Mouse (Mus musculus) CH12.LX (cell line): Measurements from ENCODE around the gene Cbx4. TPM values are rescaled to one million over a fixed set of nuclear protein-coding genes. Genes with fewer than 3 reads are reported as not detected.

Source experiments
- DNase-seq: peaks from one replicate; pipeline ENCODE4 v3.0.0-alpha.2; 2013; ENCODE audit errors: extremely low read depth
- H3K27ac ChIP-seq: 2 replicates; pipeline ENCODE4 v1.5.1; 2012; ENCODE audit warnings: low read depth, mild to moderate bottlenecking, control low read depth, moderate library complexity; ENCODE audit not compliant: insufficient read depth
- H3K27me3 ChIP-seq: replicated peaks from 2 replicates; pipeline ENCODE3; 2012; ENCODE audit warnings: inconsistent platforms
- H3K36me3 ChIP-seq, 2 experiments: replicated peaks in 1 of 2; 2 replicates each; pipeline versions ENCODE3 to v1.6.1; 2012; ENCODE audit warnings: inconsistent platforms in 1 of 2, low read length in 1 of 2, mild to moderate bottlenecking in 1 of 2, mixed read lengths in 1 of 2, moderate library complexity in 1 of 2; ENCODE audit not compliant: control insufficient read depth in 1 of 2, insufficient read depth in 1 of 2
- H3K4me1 ChIP-seq, 2 experiments: 2 replicates each; pipeline ENCODE4 v1.6.1; 2012; ENCODE audit warnings: inconsistent platforms in 1 of 2, moderate library complexity in 1 of 2; ENCODE audit not compliant: insufficient read depth in 2 of 2, control insufficient read depth in 1 of 2
- H3K4me2 ChIP-seq: 2 replicates; pipeline ENCODE4 v1.6.1; 2012; ENCODE audit warnings: low read depth, mild to moderate bottlenecking, control low read depth; ENCODE audit not compliant: poor library complexity, insufficient read depth, severe bottlenecking
- H3K4me3 ChIP-seq, 3 experiments: fragments of 150-350 bp in 1 of 3; sonication (generic) in 1 of 3; replicated peaks in 1 of 3; 2 replicates each; pipeline versions ENCODE3 to v1.5.1; 2011 to 2012; ENCODE audit warnings: low read depth in 2 of 3, low read length in 2 of 3, mild to moderate bottlenecking in 2 of 3, moderate library complexity in 2 of 3, control low read depth in 1 of 3, improper control_type of control experiment in 1 of 3, inconsistent platforms in 1 of 3, mixed read lengths in 1 of 3; ENCODE audit not compliant: poor library complexity in 1 of 3
- H3K79me2 ChIP-seq: replicated peaks from 2 replicates; pipeline ENCODE4 v1.6.1; 2012; ENCODE audit warnings: mild to moderate bottlenecking, moderate library complexity; ENCODE audit not compliant: control insufficient read depth, poor library complexity, insufficient read depth, severe bottlenecking; ENCODE audit errors: extremely low read depth
- H3K9ac ChIP-seq: 2 replicates; pipeline ENCODE4 v1.6.1; 2012; ENCODE audit warnings: low read depth, mild to moderate bottlenecking, control low read depth, moderate library complexity; ENCODE audit not compliant: insufficient read depth
- H3K9me3 ChIP-seq: replicated peaks from 2 replicates; pipeline ENCODE3; 2012; ENCODE audit warnings: low read length, inconsistent platforms, mixed read lengths
- BHLHE40 ChIP-seq: IDR thresholded peaks from 2 replicates; pipeline ENCODE4 v1.6.1; 2011; ENCODE audit warnings: mild to moderate bottlenecking, low read depth, low read length, improper control_type of control experiment
- CHD1 ChIP-seq: IDR thresholded peaks from 2 replicates; pipeline ENCODE4 v1.6.1; 2012; ENCODE audit warnings: low read depth, low read length, improper control_type of control experiment, inconsistent platforms
- CHD2 ChIP-seq: IDR thresholded peaks from 2 replicates; pipeline ENCODE4 v1.6.1; 2011; ENCODE audit warnings: low read length, improper control_type of control experiment
- CTCF ChIP-seq, 2 experiments: IDR thresholded peaks in 1 of 2; conservative IDR thresholded peaks in 1 of 2; 2 replicates each; pipeline ENCODE4 v1.5.1; 2011 to 2012; ENCODE audit warnings: low read depth in 2 of 2, low read length in 2 of 2, improper control_type of control experiment in 1 of 2, inconsistent platforms in 1 of 2, mild to moderate bottlenecking in 1 of 2, moderate library complexity in 1 of 2
- E2F4 ChIP-seq: IDR thresholded peaks from 2 replicates; pipeline ENCODE4 v1.6.1; 2011; ENCODE audit warnings: low read depth, low read length, improper control_type of control experiment; ENCODE audit not compliant: insufficient replicate concordance
- ELF1 ChIP-seq: IDR thresholded peaks from 2 replicates; pipeline ENCODE4 v1.6.1; 2014; ENCODE audit warnings: low read depth, mild to moderate bottlenecking, inconsistent platforms, low read length, improper control_type of control experiment
- EP300 ChIP-seq: IDR thresholded peaks from 2 replicates; pipeline ENCODE4 v1.6.1; 2011; ENCODE audit warnings: low read length, improper control_type of control experiment
- ETS1 ChIP-seq: conservative IDR thresholded peaks from 2 replicates; pipeline ENCODE4 v1.6.1; 2012; ENCODE audit warnings: low read depth, mild to moderate bottlenecking, inconsistent platforms, low read length, improper control_type of control experiment, moderate library complexity
- GABPA ChIP-seq: IDR thresholded peaks from 2 replicates; pipeline ENCODE4 v1.6.1; 2012; ENCODE audit warnings: low read depth, low read length, improper control_type of control experiment, inconsistent platforms; ENCODE audit not compliant: insufficient replicate concordance
- HCFC1 ChIP-seq: IDR thresholded peaks from 2 replicates; pipeline ENCODE4 v1.6.1; 2012; ENCODE audit warnings: low read depth, mild to moderate bottlenecking, inconsistent platforms, low read length, improper control_type of control experiment
- IRF4 ChIP-seq: IDR thresholded peaks from 2 replicates; pipeline ENCODE4 v1.6.1; 2014; ENCODE audit warnings: low read depth, mild to moderate bottlenecking, inconsistent platforms, low read length, improper control_type of control experiment
- JUN ChIP-seq: IDR thresholded peaks from 2 replicates; pipeline ENCODE4 v1.6.1; 2011; ENCODE audit warnings: low read depth, mild to moderate bottlenecking, low read length, improper control_type of control experiment, moderate library complexity; ENCODE audit not compliant: insufficient read depth
- KAT2A ChIP-seq: IDR thresholded peaks from 2 replicates; pipeline ENCODE4 v1.6.1; 2012; ENCODE audit warnings: low read length, improper control_type of control experiment, inconsistent platforms; ENCODE audit not compliant: insufficient replicate concordance
- MAFK ChIP-seq: IDR thresholded peaks from 2 replicates; pipeline ENCODE4 v1.6.1; 2011; ENCODE audit warnings: low read length, improper control_type of control experiment; ENCODE audit not compliant: insufficient replicate concordance
- MAX ChIP-seq: IDR thresholded peaks from 2 replicates; pipeline ENCODE4 v1.6.1; 2011; ENCODE audit warnings: low read length, improper control_type of control experiment
- MAZ ChIP-seq: IDR thresholded peaks from 2 replicates; pipeline ENCODE4 v1.6.1; 2012; ENCODE audit warnings: low read depth, mild to moderate bottlenecking, inconsistent platforms, low read length, improper control_type of control experiment, moderate library complexity
- MEF2A ChIP-seq: IDR thresholded peaks from 2 replicates; pipeline ENCODE4 v1.6.1; 2014; ENCODE audit warnings: low read depth, mild to moderate bottlenecking, inconsistent platforms, low read length, improper control_type of control experiment, borderline replicate concordance
- MXI1 ChIP-seq: IDR thresholded peaks from 2 replicates; pipeline ENCODE4 v1.6.1; 2011; ENCODE audit warnings: mild to moderate bottlenecking, low read depth, low read length, improper control_type of control experiment
- NELFE ChIP-seq: IDR thresholded peaks from 2 replicates; pipeline ENCODE4 v1.6.1; 2011; ENCODE audit warnings: low read depth, low read length, improper control_type of control experiment
- NRF1 ChIP-seq: IDR thresholded peaks from 2 replicates; pipeline ENCODE4 v1.6.1; 2014; ENCODE audit warnings: low read depth, mild to moderate bottlenecking, inconsistent platforms, low read length, improper control_type of control experiment, moderate library complexity
- PAX5 ChIP-seq: IDR thresholded peaks from 2 replicates; pipeline ENCODE4 v1.6.1; 2012; ENCODE audit warnings: low read length, inconsistent platforms, mixed read lengths
- POLR2A ChIP-seq: IDR thresholded peaks from 2 replicates; pipeline ENCODE4 v1.6.1; 2011; ENCODE audit warnings: low read depth, mild to moderate bottlenecking, improper control_type of control experiment, low read length
- POLR2AphosphoS2 ChIP-seq: IDR thresholded peaks from 2 replicates; pipeline ENCODE4 v1.6.1; 2011; ENCODE audit warnings: low read depth, low read length, improper control_type of control experiment
- RAD21 ChIP-seq: IDR thresholded peaks from 2 replicates; pipeline ENCODE4 v1.6.1; 2011; ENCODE audit warnings: low read depth, mild to moderate bottlenecking, low read length, improper control_type of control experiment, moderate library complexity
- RCOR1 ChIP-seq: conservative IDR thresholded peaks from 2 replicates; pipeline ENCODE4 v1.6.1; 2012; ENCODE audit warnings: low read depth, mild to moderate bottlenecking, inconsistent platforms, low read length, improper control_type of control experiment
- SIN3A ChIP-seq: IDR thresholded peaks from 2 replicates; pipeline ENCODE4 v1.6.1; 2012; ENCODE audit warnings: low read length, improper control_type of control experiment, inconsistent platforms
- SMC3 ChIP-seq: IDR thresholded peaks from 2 replicates; pipeline ENCODE4 v1.6.1; 2011; ENCODE audit warnings: low read depth, low read length, improper control_type of control experiment
- TBP ChIP-seq: conservative IDR thresholded peaks from 2 replicates; pipeline ENCODE4 v1.6.1; 2011; ENCODE audit warnings: low read depth, low read length, improper control_type of control experiment
- TCF12 ChIP-seq: IDR thresholded peaks from 2 replicates; pipeline ENCODE4 v1.6.1; 2014; ENCODE audit warnings: low read depth, mild to moderate bottlenecking, inconsistent platforms, low read length, improper control_type of control experiment
- UBTF ChIP-seq: IDR thresholded peaks from 2 replicates; pipeline ENCODE4 v1.6.1; 2012; ENCODE audit warnings: low read depth, mild to moderate bottlenecking, inconsistent platforms, low read length, improper control_type of control experiment, moderate library complexity
- USF2 ChIP-seq: conservative IDR thresholded peaks from 2 replicates; pipeline ENCODE4 v1.6.1; 2011; ENCODE audit warnings: low read depth, low read length, improper control_type of control experiment
- ZC3H11A ChIP-seq: IDR thresholded peaks from 2 replicates; pipeline ENCODE4 v1.6.1; 2012; ENCODE audit warnings: low read depth, mild to moderate bottlenecking, inconsistent platforms, low read length, improper control_type of control experiment
- ZKSCAN1 ChIP-seq: IDR thresholded peaks from 2 replicates; pipeline ENCODE4 v1.6.1; 2012; ENCODE audit warnings: low read depth, inconsistent platforms, low read length, improper control_type of control experiment, borderline replicate concordance
- ZMIZ1 ChIP-seq: IDR thresholded peaks from 2 replicates; pipeline ENCODE4 v1.6.1; 2012; ENCODE audit warnings: low read depth, mild to moderate bottlenecking, inconsistent platforms, low read length, improper control_type of control experiment
- dilution Hi-C: fragments of 300-500 bp; cut with MboI; formaldehyde crosslinking; loops from 2 replicates; pipeline ENCODE4 v1.14.3; 2020; ENCODE audit warnings: low sequenced_read_pairs; ENCODE audit not compliant: extremely low pct_unique_long_range_greater_than_20kb, extremely low pct_ligation_motif_present
- in situ Hi-C: fragments of 300-500 bp; cut with MboI; formaldehyde crosslinking; loops from 3 replicates; pipeline ENCODE4 v1.14.3; 2019; ENCODE audit warnings: low sequenced_read_pairs, low pct_ligation_motif_present, low pct_unique_long_range_greater_than_20kb, mixed read lengths
- polyA plus RNA-seq: library from polyadenylated mRNA; unstranded; fragments of >175 nt; gene quantifications from 2 replicates; pipeline ENCODE4 v1.2.1, GENCODE M21; 2012; ENCODE audit warnings: low read depth; ENCODE audit not compliant: insufficient read length
- total RNA-seq, 2 experiments: library from RNA; depleted of rRNA; stranded (reverse); fragments of 300-350 nt in 1 of 2; fragments of >200 nt in 1 of 2; gene quantifications; 2 replicates each; pipeline ENCODE4 v1.2.3; 2012 to 2014

Gene Cbx4
- total and polyA plus RNA-seq, 3 experiments: 15.0 to 40.4 (median 26.0) TPM

DNA sequence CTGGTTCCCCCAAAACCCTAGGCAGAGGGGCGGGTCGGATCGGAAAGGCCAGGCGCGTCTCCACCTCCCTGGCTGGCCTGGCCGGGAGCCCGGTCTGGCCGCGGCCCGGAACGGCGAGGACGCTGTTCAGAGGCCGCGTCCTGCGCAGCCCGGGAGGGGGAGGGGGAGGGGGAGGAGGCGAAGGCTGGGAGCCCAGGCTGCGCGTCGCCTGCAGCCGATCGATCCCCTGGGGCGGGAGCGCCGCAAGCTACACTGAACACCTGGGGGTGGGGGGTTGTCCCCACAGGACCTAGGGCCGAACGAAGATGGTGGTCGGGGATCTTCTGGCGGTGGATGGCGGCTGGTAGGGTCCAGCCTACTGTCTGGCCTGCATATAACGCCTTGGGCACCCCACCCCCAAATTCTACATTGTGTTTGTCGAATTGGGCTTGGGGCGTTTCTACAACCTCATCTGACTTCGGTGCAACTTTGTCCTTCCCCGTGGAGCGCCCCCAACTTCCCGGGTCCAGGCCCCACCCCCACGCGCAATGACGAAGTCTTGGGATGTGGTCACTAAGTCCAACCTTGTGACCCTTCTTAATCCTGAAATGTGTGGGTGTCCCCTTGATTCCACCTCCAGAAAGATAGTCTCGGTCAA lies 5.1 kb upstream of the Cbx4 start:
- Histone ChIP-seq H3K4me3 (peak overlapping the region; percentile 55 to 65 (median 55)), H3K79me2 (no peaks in the 10 kb centered on the region), H3K9ac (peak overlapping the region; percentile 71), H3K9me3 (no peaks in the 10 kb centered on the region), H3K36me3 (no peaks in the 10 kb centered on the region), H3K27ac (peak overlapping the region; percentile 59), H3K4me2 (peak overlapping the region; percentile 55), H3K4me1 (peaks cover 17 to 67% of the 10 kb centered on the region in 2 experiments), H3K27me3 (peaks cover 47% of the 10 kb centered on the region)
- no peak for TF ChIP-seq TBP
- peak; percentile 94 for TF ChIP-seq BHLHE40
- TF ChIP-seq CTCF (conservative IDR thresholded peaks at IDR 0.05 in 1 of 2, IDR thresholded peaks at IDR 0.05 in 1 of 2; ENCODE audit: low read depth in 2 of 2, low read length in 2 of 2): 0 out of 4 replicates have a peak, but pooled peaks of 1 of the 2 experiments have one; percentile 0
- TF ChIP-seq NRF1: peak; percentile 76
- TF ChIP-seq SIN3A: peak; percentile 88
- TF ChIP-seq HCFC1: peak; percentile 61
- TF ChIP-seq CHD1: peak; percentile 87; the same call in 1 of the 2 replicates
- TF ChIP-seq GABPA: no peak
- TF ChIP-seq SMC3: peak; percentile 35
- TF ChIP-seq POLR2AphosphoS2: peak; percentile 48; the same call in 1 of the 2 replicates
- TF ChIP-seq KAT2A: 0 out of 2 replicates have a peak, but pooled peaks have one; percentile 68
- TF ChIP-seq ETS1: peak; percentile 93
- peak; percentile 56; the same call in 1 of the 2 replicates for TF ChIP-seq ELF1
- peak; percentile 51 for TF ChIP-seq POLR2A
- TF ChIP-seq MAX: peak; percentile 73
- peak; percentile 71; the same call in 1 of the 2 replicates for TF ChIP-seq ZMIZ1
- TF ChIP-seq IRF4: peak; percentile 78
- TF ChIP-seq RCOR1: peak; percentile 82; the same call in 1 of the 2 replicates
- TF ChIP-seq CHD2: peak; percentile 95
- TF ChIP-seq UBTF: peak; percentile 99
- no peak; the same call in 1 of the 2 replicates for TF ChIP-seq RAD21
- TF ChIP-seq MEF2A: peak; percentile 83
- no peak for TF ChIP-seq JUN
- no peak for TF ChIP-seq MAFK
- peak; percentile 96 for TF ChIP-seq MAZ
- TF ChIP-seq E2F4: 0 out of 2 replicates have a peak, but pooled peaks have one; percentile 31
- 0 out of 2 replicates have a peak, but pooled peaks have one; percentile 7 for TF ChIP-seq ZKSCAN1
- TF ChIP-seq MXI1: peak; percentile 64; the same call in 1 of the 2 replicates
- no peak for TF ChIP-seq ZC3H11A
- TF ChIP-seq NELFE: peak; percentile 70
- TF ChIP-seq TCF12: peak; percentile 97
- TF ChIP-seq USF2: no peak
- no peak for TF ChIP-seq PAX5
- TF ChIP-seq EP300: peak; percentile 74
- DNase-seq: peak; percentile 88
- dilution Hi-C loops: no loop called here
- in situ Hi-C loops: loop anchor here (5.0 kb wide), 3 partner anchors 36 to 101 kb away; no protein-coding TSS in a partner anchor
